Mouse (Mus musculus): Measurements from ENCODE around the gene Bco2. TPM values are rescaled to one million over a fixed set of nuclear protein-coding genes. Genes with fewer than 3 reads are reported as not detected.

Bco2 gene
- polyA plus RNA-seq, 1 experiment, result 0.38 TPM

DNA sequence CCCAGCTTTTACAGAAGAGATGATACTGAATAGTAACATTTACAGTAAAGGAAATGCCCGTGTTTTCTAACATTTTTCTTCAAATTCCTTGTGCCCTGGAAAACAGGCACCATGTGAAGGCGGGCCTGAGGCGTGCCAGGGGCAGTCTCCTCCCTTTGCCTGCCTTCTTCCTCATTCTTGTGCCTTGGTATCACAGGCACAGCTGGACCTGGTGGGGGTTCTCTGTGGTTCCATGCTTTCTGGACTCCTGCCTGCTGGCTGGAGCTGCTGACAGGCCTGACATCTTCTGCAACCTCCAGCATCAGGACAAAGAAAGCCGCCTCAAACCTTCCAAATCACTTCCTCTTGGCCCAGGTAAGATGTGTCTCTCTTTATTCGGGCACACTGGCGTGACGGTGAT is 10.2 kb upstream of the Bco2 start:
- TF ChIP-seq CTCF (IDR thresholded peaks at IDR 0.05; ENCODE audit: borderline replicate concordance, control insufficient read depth, extremely low read depth, insufficient read depth, low read length, poor library complexity), result no peak
- no peak for TF ChIP-seq POLR2A (IDR thresholded peaks at IDR 0.05; ENCODE audit: control insufficient read depth, extremely low read depth, insufficient read depth, low read length, poor library complexity)
- Histone ChIP-seq H3K4me3 (ENCODE audit: control insufficient read depth, insufficient read depth, low read length) (no peak overlapping the region), H3K27me3 (ENCODE audit: control insufficient read depth, insufficient read depth, low read length) (no peaks in the 10 kb centered on the region), H3K36me3 (ENCODE audit: control insufficient read depth, insufficient read depth, low read length) (no peaks in the 10 kb centered on the region), H3K27ac (ENCODE audit: control insufficient read depth, insufficient read depth, low read length) (no peak overlapping the region), H3K4me1 (replicated peaks; ENCODE audit: control insufficient read depth, insufficient read depth, low read length) (no peaks in the 10 kb centered on the region)
- 71% methylated on average over 7 of the region's 7 CpGs for WGBS
- DNase-seq, result no peak

DNA sequence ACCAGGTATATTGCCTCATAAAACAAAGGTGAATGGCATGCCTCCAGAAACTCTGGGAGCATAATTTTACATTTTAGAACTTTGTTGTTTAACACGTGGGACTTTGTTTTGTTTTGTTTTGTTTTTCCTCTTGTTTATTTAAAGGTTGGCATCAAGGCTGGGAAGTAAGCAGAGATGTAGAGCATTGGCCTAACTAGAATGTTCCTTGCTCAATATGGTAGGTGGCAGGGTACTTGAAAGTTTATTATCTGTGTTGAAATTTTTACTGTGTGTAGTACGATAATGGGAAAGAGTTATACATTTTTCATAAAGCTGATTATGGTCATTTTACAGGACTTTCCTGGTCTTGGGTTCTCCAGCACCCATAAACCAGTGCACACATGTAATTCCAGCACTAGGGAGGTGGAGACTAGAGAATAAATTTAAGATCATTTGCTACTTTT is 7.0 kb upstream of the Bco2 start:
- TF ChIP-seq CTCF (IDR thresholded peaks at IDR 0.05; ENCODE audit: borderline replicate concordance, control insufficient read depth, extremely low read depth, insufficient read depth, low read length, poor library complexity), result no peak
- no peak for TF ChIP-seq POLR2A (IDR thresholded peaks at IDR 0.05; ENCODE audit: control insufficient read depth, extremely low read depth, insufficient read depth, low read length, poor library complexity)
- Histone ChIP-seq H3K36me3 (ENCODE audit: control insufficient read depth, insufficient read depth, low read length) (no peaks in the 10 kb centered on the region), H3K27me3 (ENCODE audit: control insufficient read depth, insufficient read depth, low read length) (no peaks in the 10 kb centered on the region), H3K4me3 (ENCODE audit: control insufficient read depth, insufficient read depth, low read length) (no peak overlapping the region), H3K27ac (ENCODE audit: control insufficient read depth, insufficient read depth, low read length) (no peak overlapping the region), H3K4me1 (replicated peaks; ENCODE audit: control insufficient read depth, insufficient read depth, low read length) (no peaks in the 10 kb centered on the region)
- WGBS, result 95% methylated on average over 2 of the region's 2 CpGs
- no peak for DNase-seq

DNA sequence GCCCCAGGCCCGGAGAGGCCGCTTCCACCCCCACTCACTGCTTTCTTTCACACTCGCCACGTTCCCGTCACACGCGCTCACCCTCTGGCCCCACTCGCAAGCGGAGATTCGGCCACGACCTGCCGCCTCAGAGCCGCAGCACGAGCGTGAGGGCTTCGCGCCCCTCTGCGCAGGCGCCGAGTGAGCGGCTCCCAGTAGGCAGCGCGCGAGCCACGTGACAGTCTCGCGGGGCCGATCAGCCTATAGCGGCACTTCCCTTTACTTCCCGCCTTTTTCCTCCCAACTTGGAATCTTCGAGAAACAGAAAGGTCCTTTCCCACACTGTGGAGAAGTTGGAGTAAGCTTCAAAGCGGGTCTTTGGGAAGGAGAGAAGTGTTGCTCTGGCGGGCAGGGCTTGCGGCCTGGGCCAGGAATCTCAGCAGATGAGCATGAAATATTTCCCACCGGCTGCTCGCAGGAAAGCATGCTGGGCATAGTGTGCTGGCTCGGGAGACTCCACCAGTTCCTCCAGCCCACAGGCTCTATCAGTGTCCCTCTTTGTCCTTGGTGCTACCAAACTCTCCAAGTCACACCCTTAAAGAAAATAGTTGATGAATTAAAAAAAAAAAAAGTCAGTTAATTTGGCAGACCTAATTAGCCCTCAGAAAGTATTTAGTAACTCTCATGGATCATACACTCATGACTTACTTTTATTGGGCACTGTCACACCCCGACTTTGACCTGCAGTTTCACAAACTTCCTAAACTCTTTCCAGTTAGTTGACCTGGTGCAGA is 6.3 kb upstream of the Bco2 start, which contains the start of gene Tex12:
Gene Tex12 (minus strand): TSS at position 181 of the 773 bp plus-strand sequence.
- WGBS, result 97% methylated on average over 38 of the region's 38 CpGs
- H3K36me3 ChIP-seq (ENCODE audit: control insufficient read depth, insufficient read depth, low read length), result no peaks in the 10 kb centered on the region
- no peaks in the 10 kb centered on the region for H3K4me1 ChIP-seq (replicated peaks; ENCODE audit: control insufficient read depth, insufficient read depth, low read length)
- no peaks in the 10 kb centered on the region for H3K27me3 ChIP-seq (ENCODE audit: control insufficient read depth, insufficient read depth, low read length)
- no peak within 1 kb of the TSS for H3K4me3 ChIP-seq (ENCODE audit: control insufficient read depth, insufficient read depth, low read length)
- TF ChIP-seq CTCF (IDR thresholded peaks at IDR 0.05; ENCODE audit: borderline replicate concordance, control insufficient read depth, extremely low read depth, insufficient read depth, low read length, poor library complexity) (no peak), POLR2A (IDR thresholded peaks at IDR 0.05; ENCODE audit: control insufficient read depth, extremely low read depth, insufficient read depth, low read length, poor library complexity) (no peak)
- no peak for DNase-seq
- no peak within 1 kb of the TSS for H3K27ac ChIP-seq (ENCODE audit: control insufficient read depth, insufficient read depth, low read length)

DNA sequence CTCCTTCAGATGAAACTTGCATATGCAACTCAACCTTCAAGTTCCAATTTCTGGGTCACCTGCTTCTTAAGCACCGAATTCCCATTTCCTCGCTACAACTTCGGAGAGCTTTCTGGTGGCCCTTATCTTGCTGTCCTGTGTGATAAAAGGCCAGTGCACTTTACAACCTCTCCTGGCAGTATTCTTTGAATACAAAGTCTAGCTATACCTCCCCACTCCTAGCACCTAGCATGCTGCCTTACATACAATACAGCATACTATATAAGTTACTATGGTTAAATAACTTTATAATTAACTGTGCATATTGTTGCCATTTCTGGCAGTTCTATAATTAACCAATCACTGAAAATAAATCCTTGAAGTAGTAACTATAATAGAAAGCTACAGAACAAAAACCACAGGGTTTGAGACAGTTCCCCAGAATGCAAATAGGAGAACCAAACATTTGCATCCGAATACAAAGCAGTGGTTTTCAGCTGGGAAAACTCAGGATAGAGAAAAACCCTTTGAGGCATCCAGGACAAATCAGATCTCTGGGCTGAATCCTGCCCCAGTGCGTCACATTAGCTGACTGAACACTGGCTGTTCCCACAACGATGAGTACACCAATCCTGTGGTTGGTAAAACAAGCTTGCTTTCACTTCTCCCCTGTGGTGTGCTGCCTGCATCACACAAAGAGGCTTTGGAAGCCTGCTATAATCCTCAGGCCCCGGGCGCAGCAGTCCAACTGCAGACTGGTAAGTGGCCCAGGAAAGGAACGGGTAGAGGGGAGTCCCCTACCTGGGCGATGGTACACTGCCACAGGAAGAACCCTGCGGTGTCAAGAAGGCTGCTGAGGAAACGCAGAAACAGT is 514 bp downstream of the Bco2 start, which contains the start of gene Il18:
Gene Il18 (plus strand): TSS at position 587 of the 853 bp plus-strand sequence.
- H3K4me1 ChIP-seq (replicated peaks; ENCODE audit: control insufficient read depth, insufficient read depth, low read length), result peaks cover 6% of the 10 kb centered on the region
- peak within 1 kb of the TSS; percentile 33; the same call in 1 of the 2 replicates for H3K27ac ChIP-seq (ENCODE audit: control insufficient read depth, insufficient read depth, low read length)
- TF ChIP-seq POLR2A (IDR thresholded peaks at IDR 0.05; ENCODE audit: control insufficient read depth, extremely low read depth, insufficient read depth, low read length, poor library complexity), result no peak
- TF ChIP-seq CTCF (IDR thresholded peaks at IDR 0.05; ENCODE audit: borderline replicate concordance, control insufficient read depth, extremely low read depth, insufficient read depth, low read length, poor library complexity), result no peak
- WGBS, result 28% methylated on average over 12 of the region's 12 CpGs
- peak; percentile 21 for DNase-seq
- H3K27me3 ChIP-seq (ENCODE audit: control insufficient read depth, insufficient read depth, low read length), result no peaks in the 10 kb centered on the region
- H3K4me3 ChIP-seq (ENCODE audit: control insufficient read depth, insufficient read depth, low read length), result peak within 1 kb of the TSS; percentile 18
- no peaks in the 10 kb centered on the region for H3K36me3 ChIP-seq (ENCODE audit: control insufficient read depth, insufficient read depth, low read length)

DNA sequence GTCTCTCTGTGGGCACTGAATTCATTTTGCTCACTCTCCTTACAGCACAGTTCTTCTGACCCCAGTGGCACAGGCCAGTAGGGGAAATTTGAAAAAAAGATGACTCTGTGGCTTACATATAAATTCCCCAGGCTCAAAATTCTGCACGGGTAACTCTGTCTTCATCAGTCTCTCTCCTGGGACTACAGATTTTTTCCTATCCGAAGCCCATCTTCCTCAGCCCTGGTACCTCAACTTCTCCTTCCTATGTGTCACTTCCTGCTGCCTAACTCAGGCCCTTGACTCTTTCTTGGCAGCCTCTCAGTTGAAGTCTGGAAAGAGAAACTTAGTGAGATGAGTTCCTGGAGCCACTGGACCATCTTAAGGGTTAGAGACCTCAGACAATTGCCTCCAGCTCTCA is 1.4 kb downstream of the Bco2 start:
- Histone ChIP-seq H3K27ac (ENCODE audit: control insufficient read depth, insufficient read depth, low read length) (no peak overlapping the region), H3K36me3 (ENCODE audit: control insufficient read depth, insufficient read depth, low read length) (no peaks in the 10 kb centered on the region), H3K27me3 (ENCODE audit: control insufficient read depth, insufficient read depth, low read length) (no peaks in the 10 kb centered on the region), H3K4me3 (ENCODE audit: control insufficient read depth, insufficient read depth, low read length) (no peak overlapping the region), H3K4me1 (replicated peaks; ENCODE audit: control insufficient read depth, insufficient read depth, low read length) (peaks cover 6% of the 10 kb centered on the region)
- DNase-seq, result no peak
- WGBS, result 33% methylated on average over 2 of the region's 2 CpGs
- TF ChIP-seq CTCF (IDR thresholded peaks at IDR 0.05; ENCODE audit: borderline replicate concordance, control insufficient read depth, extremely low read depth, insufficient read depth, low read length, poor library complexity), result no peak
- no peak for TF ChIP-seq POLR2A (IDR thresholded peaks at IDR 0.05; ENCODE audit: control insufficient read depth, extremely low read depth, insufficient read depth, low read length, poor library complexity)

DNA sequence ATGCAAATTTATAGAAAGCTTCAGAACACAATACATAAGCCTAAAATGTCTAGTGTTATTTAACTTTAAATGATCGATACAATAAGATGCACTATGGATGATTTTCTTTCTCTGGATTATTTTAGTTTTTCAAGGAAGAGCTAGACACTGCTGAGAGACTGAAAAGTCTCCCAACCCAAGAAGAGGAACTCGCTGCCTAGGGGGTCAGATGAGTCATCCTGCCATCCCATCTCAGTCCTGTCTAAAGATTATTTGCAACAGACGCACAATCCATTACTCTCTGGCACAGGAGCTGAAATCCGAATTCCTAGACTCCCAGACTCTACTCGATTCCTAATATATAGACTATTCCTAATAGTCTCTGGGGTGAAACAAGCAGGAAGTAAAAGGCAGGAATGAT is 2.8 kb downstream of the Bco2 start:
- H3K4me1 ChIP-seq (replicated peaks; ENCODE audit: control insufficient read depth, insufficient read depth, low read length), result peaks cover 14% of the 10 kb centered on the region
- H3K4me3 ChIP-seq (ENCODE audit: control insufficient read depth, insufficient read depth, low read length), result no peak overlapping the region
- H3K27me3 ChIP-seq (ENCODE audit: control insufficient read depth, insufficient read depth, low read length), result no peaks in the 10 kb centered on the region
- no peak overlapping the region for H3K27ac ChIP-seq (ENCODE audit: control insufficient read depth, insufficient read depth, low read length)
- no peaks in the 10 kb centered on the region for H3K36me3 ChIP-seq (ENCODE audit: control insufficient read depth, insufficient read depth, low read length)
- WGBS, result 75% methylated on average over 5 of the region's 5 CpGs
- no peak for DNase-seq
- TF ChIP-seq POLR2A (IDR thresholded peaks at IDR 0.05; ENCODE audit: control insufficient read depth, extremely low read depth, insufficient read depth, low read length, poor library complexity) (no peak), CTCF (IDR thresholded peaks at IDR 0.05; ENCODE audit: borderline replicate concordance, control insufficient read depth, extremely low read depth, insufficient read depth, low read length, poor library complexity) (no peak)
